Mouse (Mus musculus) heart, embryonic 16.5 days (tissue): ENCODE results near the gene Cramp1l. TPM values are rescaled to one million over a fixed set of nuclear protein-coding genes. Genes with fewer than 3 reads are reported as not detected.

ENCODE experiments used
- ATAC-seq: fragments of 200-750 bp; cut with Nextera tagmentation; replicated peaks from 2 replicates; pipeline ENCODE4 v1.8.0; 2017; ENCODE audit warnings: moderate number of reproducible peaks; ENCODE audit not compliant: insufficient read depth, low FRiP score; ENCODE audit errors: extremely low read depth
- H3K27ac ChIP-seq: fragments of 300-500 bp; sonication (generic); 2 replicates; pipeline ENCODE4 v1.5.1; 2014; ENCODE audit warnings: mild to moderate bottlenecking, low read length, control low read depth, moderate library complexity
- H3K27me3 ChIP-seq: fragments of 300-500 bp; sonication (generic); 2 replicates; pipeline ENCODE4 v1.6.1; 2014; ENCODE audit warnings: low read length, mixed read lengths; ENCODE audit not compliant: control insufficient read depth, insufficient read depth
- H3K36me3 ChIP-seq: fragments of 300-500 bp; sonication (generic); 2 replicates; pipeline ENCODE4 v1.6.1; 2014; ENCODE audit not compliant: control insufficient read depth, insufficient read depth
- H3K4me1 ChIP-seq: fragments of 300-500 bp; sonication (generic); 2 replicates; pipeline ENCODE4 v1.6.1; 2014; ENCODE audit warnings: low read length, mixed read lengths; ENCODE audit not compliant: control insufficient read depth, insufficient read depth
- H3K4me2 ChIP-seq: fragments of 300-500 bp; sonication (generic); 2 replicates; pipeline ENCODE4 v1.6.1; 2014; ENCODE audit warnings: low read depth, mild to moderate bottlenecking, control low read depth, low read length
- H3K4me3 ChIP-seq: fragments of 300-500 bp; sonication (generic); 2 replicates; pipeline ENCODE4 v1.5.1; 2014; ENCODE audit warnings: mild to moderate bottlenecking, control low read depth, low read length
- H3K9ac ChIP-seq: fragments of 300-500 bp; sonication (generic); 2 replicates; pipeline ENCODE4 v1.6.1; 2014; ENCODE audit warnings: low read length, control low read depth
- H3K9me3 ChIP-seq: fragments of 300-500 bp; sonication (generic); replicated peaks from 2 replicates; pipeline ENCODE4 v1.6.1; 2016; ENCODE audit warnings: low read length; ENCODE audit not compliant: control insufficient read depth
- WGBS: fragments of 180-500 bp; shearing (Covaris S2); extraction: QIAGEN DNeasy Blood & Tissue Kit; methylation state at CpG from one replicate; pipeline ENCODE4 v1.1.7; 2014; 5-methylcytosine and 5-hydroxymethylcytosine counted together
- polyA plus RNA-seq: library from polyadenylated mRNA; unstranded; fragments of >200 nt; fragmentation: Nextera tagmentation; extraction: Ambion mirVana; gene quantifications from 2 replicates; pipeline ENCODE4 v1.2.1, GENCODE M21; 2015

The Cramp1l gene
- polyA plus RNA-seq, 1 experiment from 2014 or later: 4.2 TPM

DNA sequence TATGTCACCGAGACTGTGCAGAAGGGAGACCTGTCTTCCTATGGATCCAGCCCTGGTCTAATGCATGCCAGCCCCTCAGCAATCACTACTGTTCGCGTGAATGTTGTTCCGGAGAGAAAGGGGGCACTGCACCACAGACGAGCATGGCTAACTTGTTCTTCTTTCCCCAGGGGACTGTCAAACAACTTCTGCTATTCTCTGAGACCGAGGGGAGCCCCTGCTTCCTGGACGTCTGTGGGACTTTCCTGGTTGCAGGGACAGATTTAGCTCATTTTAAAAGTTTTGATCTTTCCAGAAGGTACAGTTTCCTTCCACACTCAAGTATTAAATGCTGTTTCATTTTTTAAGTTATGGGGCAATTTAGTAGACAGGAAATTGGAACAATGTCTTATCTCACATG lies 29.3 kb upstream of the Cramp1l start:
- no peaks in the 10 kb centered on the region; the same call in 1 of the 2 replicates for H3K36me3 ChIP-seq
- H3K4me3 ChIP-seq: no peak overlapping the region
- H3K9me3 ChIP-seq: no peaks in the 10 kb centered on the region
- WGBS: 60% methylated on average over 7 of the region's 7 CpGs
- peak overlapping the region; percentile 41; the same call in 1 of the 2 replicates for H3K27ac ChIP-seq
- no peak overlapping the region for H3K4me2 ChIP-seq
- no peak for ATAC-seq
- no peaks in the 10 kb centered on the region for H3K27me3 ChIP-seq
- H3K9ac ChIP-seq: no peak overlapping the region
- no peaks in the 10 kb centered on the region for H3K4me1 ChIP-seq

DNA sequence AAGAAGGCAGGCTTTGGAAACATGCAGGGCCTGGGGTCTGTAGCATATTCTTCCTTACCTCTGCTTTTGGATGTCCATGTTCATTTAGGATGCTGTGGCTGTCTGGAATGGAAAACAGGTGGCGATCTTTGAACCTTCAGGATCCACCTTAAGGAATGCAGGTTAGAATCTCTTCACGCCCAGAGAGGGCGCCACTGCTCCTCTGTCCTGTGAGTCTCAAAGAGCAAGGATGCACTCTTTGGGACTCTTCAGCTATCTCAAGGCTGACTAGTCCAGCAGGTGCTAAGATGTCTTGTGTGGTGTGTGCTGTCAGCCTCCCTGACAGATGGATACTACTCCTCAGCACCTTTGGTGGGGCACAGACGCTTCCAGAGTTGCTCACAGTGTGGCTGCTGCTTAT lies 20.6 kb upstream of the Cramp1l start:
- Histone ChIP-seq H3K36me3 (peaks cover 13% of the 10 kb centered on the region), H3K27ac (no peak overlapping the region), H3K9me3 (no peaks in the 10 kb centered on the region), H3K4me3 (no peak overlapping the region), H3K4me2 (no peak overlapping the region), H3K27me3 (no peaks in the 10 kb centered on the region), H3K9ac (no peak overlapping the region), H3K4me1 (no peaks in the 10 kb centered on the region)
- ATAC-seq: no peak
- 47% methylated on average over 4 of the region's 4 CpGs for WGBS

DNA sequence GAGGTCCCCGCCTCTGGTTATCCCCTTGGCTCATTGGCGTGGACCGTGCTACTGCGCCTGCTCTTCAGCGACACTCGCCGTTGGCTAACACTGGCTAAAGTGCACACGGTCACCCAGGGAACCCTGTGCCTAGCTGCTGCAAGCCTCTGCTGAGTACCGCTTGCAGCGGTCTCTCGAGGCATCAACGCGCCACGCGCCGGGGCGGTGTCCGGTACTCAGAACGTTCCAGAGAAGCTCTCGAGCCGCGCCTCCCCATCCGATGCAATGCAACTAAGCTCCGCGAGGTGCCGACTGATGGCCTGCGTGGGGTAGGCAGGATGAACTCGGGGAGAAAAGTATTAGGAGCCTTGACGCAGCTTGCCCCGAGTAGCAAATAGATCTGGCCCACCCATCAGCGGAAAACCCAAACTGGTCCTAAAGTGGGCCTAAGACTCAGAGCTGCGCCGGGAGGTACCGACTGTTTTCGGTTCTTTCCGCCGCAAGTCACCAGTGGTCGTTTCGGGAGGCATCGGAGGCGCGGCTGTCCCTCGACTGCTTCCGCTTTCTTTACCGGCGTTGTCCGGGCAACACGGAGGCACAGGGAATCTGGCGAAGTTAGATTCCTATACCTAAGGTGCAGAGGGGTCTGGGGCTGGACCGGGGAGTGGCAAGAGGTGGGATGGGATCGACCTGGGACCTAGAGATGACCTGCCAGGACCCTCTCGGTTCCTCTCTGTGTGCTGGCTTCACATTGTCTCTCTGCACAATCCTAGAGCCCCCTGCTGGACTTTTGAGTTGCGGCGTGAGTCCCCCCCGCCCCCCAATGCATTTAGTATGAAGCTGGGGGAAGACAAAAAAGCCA lies 924 bp upstream of the Cramp1l start:
- under 1% methylated on average over 55 of the region's 55 CpGs for WGBS
- Histone ChIP-seq H3K4me1 (peaks cover 14% of the 10 kb centered on the region), H3K27ac (peak overlapping the region; percentile 77), H3K4me2 (peak overlapping the region; percentile 95), H3K9ac (peak overlapping the region; percentile 78), H3K9me3 (no peaks in the 10 kb centered on the region), H3K4me3 (peak overlapping the region; percentile 86), H3K27me3 (no peaks in the 10 kb centered on the region), H3K36me3 (peaks cover 6% of the 10 kb centered on the region)
- peak; percentile 73 for ATAC-seq

DNA sequence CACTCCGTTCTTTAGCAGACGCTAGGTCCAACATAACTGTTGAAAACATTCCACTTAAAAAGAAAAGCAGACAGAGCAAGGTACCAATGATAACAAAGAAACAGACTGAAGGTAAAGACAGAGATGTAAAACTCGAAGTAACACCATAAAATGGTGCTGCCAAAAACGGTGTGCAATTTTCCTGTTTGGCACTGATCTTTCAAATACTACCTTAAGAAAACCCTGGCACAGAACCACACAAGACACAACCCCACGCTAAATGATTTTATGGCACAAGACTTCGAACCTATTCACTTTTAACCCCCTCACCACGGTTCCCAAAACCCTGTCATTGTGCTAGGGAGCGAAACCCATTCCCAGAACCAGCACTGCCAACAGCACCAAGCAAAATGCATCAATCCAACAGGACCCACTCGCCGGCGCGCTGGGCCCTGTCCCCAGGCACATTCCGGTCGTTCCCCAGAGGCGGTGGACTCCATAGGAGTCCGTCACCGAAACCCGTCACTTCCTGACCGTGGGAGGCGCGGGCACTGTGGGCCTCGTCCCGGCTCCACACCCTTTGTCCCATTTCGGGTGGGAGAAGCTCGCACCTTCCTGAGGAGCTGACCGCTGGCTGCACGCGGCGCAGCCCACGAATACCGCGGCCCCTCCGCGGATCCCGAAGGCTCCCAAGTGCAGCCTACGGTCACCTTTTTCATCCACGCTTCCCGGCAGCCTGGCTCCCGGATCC lies 582 bp downstream of the Cramp1l start:
- Histone ChIP-seq H3K27ac (peak overlapping the region; percentile 84), H3K27me3 (no peaks in the 10 kb centered on the region), H3K36me3 (peaks cover 15% of the 10 kb centered on the region), H3K9me3 (no peaks in the 10 kb centered on the region), H3K4me3 (peak overlapping the region; percentile 90), H3K9ac (peak overlapping the region; percentile 98), H3K4me2 (peak overlapping the region; percentile 95), H3K4me1 (peaks cover 14% of the 10 kb centered on the region)
- under 1% methylated on average over 39 of the region's 39 CpGs for WGBS
- ATAC-seq: 0 out of 2 replicates have a peak, but pooled peaks have one; percentile 3

GRCm38 (mm10) chr17:25013606-25014501 lies 1.7 kb downstream of the Cramp1l start:
- Histone ChIP-seq H3K9ac (peak overlapping the region; percentile 98), H3K4me1 (peaks cover 14% of the 10 kb centered on the region), H3K4me3 (peak overlapping the region; percentile 90), H3K9me3 (no peaks in the 10 kb centered on the region), H3K27ac (peak overlapping the region; percentile 81), H3K4me2 (peak overlapping the region; percentile 95), H3K36me3 (peaks cover 15% of the 10 kb centered on the region), H3K27me3 (no peaks in the 10 kb centered on the region)
- under 1% methylated on average over 81 of the region's 81 CpGs for whole genome bisulfite sequencing
- no peak for ATAC-seq

- peaks cover 30% of the 10 kb centered on the region for H3K36me3 ChIP-seq
- H3K4me3 ChIP-seq: no peak overlapping the region
- no peak overlapping the region for H3K27ac ChIP-seq
- no peaks in the 10 kb centered on the region for H3K9me3 ChIP-seq
- H3K27me3 ChIP-seq: no peaks in the 10 kb centered on the region
- no peaks in the 10 kb centered on the region; the same call in 1 of the 2 replicates for H3K4me1 ChIP-seq
- H3K9ac ChIP-seq: no peak overlapping the region
- ATAC-seq: no peak
- H3K4me2 ChIP-seq: no peak overlapping the region
Measured at GRCm38 (mm10) chr17:25007480-25007879, 8.1 kb downstream of the Cramp1l start.

- H3K4me3 ChIP-seq: no peak overlapping the region
- H3K27ac ChIP-seq: no peak overlapping the region
- H3K27me3 ChIP-seq: no peaks in the 10 kb centered on the region
- no peak overlapping the region for H3K4me2 ChIP-seq
- WGBS: 95% methylated on average over 3 of the region's 3 CpGs
- ATAC-seq: no peak
- H3K9ac ChIP-seq: no peak overlapping the region
- no peaks in the 10 kb centered on the region for H3K4me1 ChIP-seq
- no peaks in the 10 kb centered on the region for H3K9me3 ChIP-seq
- peaks cover 21% of the 10 kb centered on the region for H3K36me3 ChIP-seq
Measured at GRCm38 (mm10) chr17:25005102-25005501, 10.5 kb downstream of the Cramp1l start.

DNA sequence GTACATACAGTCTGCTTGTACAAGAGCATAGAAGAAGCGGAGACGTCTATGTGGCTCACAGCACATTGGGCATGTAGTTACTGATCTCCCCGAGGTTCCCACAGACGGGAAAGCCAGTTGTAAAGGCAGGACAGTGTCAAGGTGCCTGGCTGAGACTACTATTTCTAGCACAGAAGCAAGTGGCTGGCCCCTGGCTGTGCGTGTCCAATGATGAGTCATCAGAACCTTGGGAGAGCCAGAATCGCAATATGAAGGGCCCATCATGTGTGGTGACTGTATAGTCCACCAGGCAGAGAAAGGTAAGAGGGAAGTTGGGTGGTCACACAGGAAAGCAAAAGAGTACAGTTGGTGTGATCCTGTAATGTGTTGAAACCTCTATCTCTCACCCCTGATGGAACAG lies 20.9 kb downstream of the Cramp1l start:
- Histone ChIP-seq H3K27ac (no peak overlapping the region), H3K9ac (no peak overlapping the region), H3K4me2 (no peak overlapping the region), H3K4me3 (no peak overlapping the region), H3K9me3 (no peaks in the 10 kb centered on the region), H3K27me3 (no peaks in the 10 kb centered on the region), H3K4me1 (no peaks in the 10 kb centered on the region), H3K36me3 (peaks cover 76% of the 10 kb centered on the region)
- ATAC-seq: no peak
- 85% methylated on average over 6 of the region's 6 CpGs for WGBS
